Mouse (Mus musculus) MEL (cell line): Measurements from ENCODE around the gene Nprl3.
"Not testable (repeated sequence)": the region's sequence is repeated elsewhere in the genome, so short reads cannot be mapped to it uniquely, and the experiment has no call there.

Experiments used
- CTCF ChIP-seq, 3 experiments: IDR thresholded peaks in 2 of 3; conservative IDR thresholded peaks in 1 of 3; 2 replicates each; pipeline ENCODE4 v1.5.1; 2011 to 2012; ENCODE audit warnings: low read length in 3 of 3, low read depth in 2 of 3, mild to moderate bottlenecking in 2 of 3, improper control_type of control experiment in 1 of 3, inconsistent platforms in 1 of 3, mixed read lengths in 1 of 3, moderate library complexity in 1 of 3; ENCODE audit not compliant: control insufficient read depth in 1 of 3, insufficient read depth in 1 of 3, poor library complexity in 1 of 3, severe bottlenecking in 1 of 3
- GATA1 ChIP-seq: IDR thresholded peaks from 2 replicates; pipeline ENCODE4 v1.6.1; 2011; ENCODE audit warnings: low read depth, low read length, improper control_type of control experiment
- NELFE ChIP-seq: IDR thresholded peaks from 2 replicates; pipeline ENCODE4 v1.6.1; 2011; ENCODE audit warnings: low read depth, low read length, improper control_type of control experiment
- POLR2A ChIP-seq, 2 experiments: IDR thresholded peaks; 2 replicates each; pipeline ENCODE4 v1.6.1; 2011 to 2012; ENCODE audit warnings: low read length in 2 of 2, mild to moderate bottlenecking in 2 of 2, control low read depth in 1 of 2, improper control_type of control experiment in 1 of 2, low read depth in 1 of 2, moderate library complexity in 1 of 2; ENCODE audit not compliant: control insufficient read depth in 1 of 2, insufficient read depth in 1 of 2, poor library complexity in 1 of 2

GRCm38 (mm10) chr11:32293479-32293878 is 26.0 kb upstream of the Nprl3 start:
- TF ChIP-seq POLR2A (IDR thresholded peaks at IDR 0.05; ENCODE audit: control insufficient read depth in 1 of 2, insufficient read depth in 1 of 2, low read depth in 1 of 2, low read length in 2 of 2, poor library complexity in 1 of 2); CTCF (IDR thresholded peaks at IDR 0.05 in 2 of 3, conservative IDR thresholded peaks at IDR 0.05 in 1 of 3; ENCODE audit: control insufficient read depth in 1 of 3, insufficient read depth in 1 of 3, low read depth in 2 of 3, low read length in 3 of 3, poor library complexity in 1 of 3, severe bottlenecking in 1 of 3); NELFE: not testable (repeated sequence)
- peak; percentile 71 for TF ChIP-seq GATA1
